Mouse (Mus musculus) CH12.LX (cell line): ENCODE measurements at regions not wholly inside any gene's neighbourhood (a gene's known extent, or its start where the extent isn't known, plus 50 kb on each side); places are given as distances from the start of the nearest gene placed in this dataset.

ENCODE experiments used
- CTCF ChIP-seq, 2 experiments: IDR thresholded peaks in 1 of 2; conservative IDR thresholded peaks in 1 of 2; 2 replicates each; pipeline ENCODE4 v1.5.1; 2011 to 2012; ENCODE audit warnings: low read depth in 2 of 2, low read length in 2 of 2, improper control_type of control experiment in 1 of 2, inconsistent platforms in 1 of 2, mild to moderate bottlenecking in 1 of 2, moderate library complexity in 1 of 2
- E2F4 ChIP-seq: IDR thresholded peaks from 2 replicates; pipeline ENCODE4 v1.6.1; 2011; ENCODE audit warnings: low read depth, low read length, improper control_type of control experiment; ENCODE audit not compliant: insufficient replicate concordance
- EP300 ChIP-seq: IDR thresholded peaks from 2 replicates; pipeline ENCODE4 v1.6.1; 2011; ENCODE audit warnings: low read length, improper control_type of control experiment
- ETS1 ChIP-seq: conservative IDR thresholded peaks from 2 replicates; pipeline ENCODE4 v1.6.1; 2012; ENCODE audit warnings: low read depth, mild to moderate bottlenecking, inconsistent platforms, low read length, improper control_type of control experiment, moderate library complexity
- HCFC1 ChIP-seq: IDR thresholded peaks from 2 replicates; pipeline ENCODE4 v1.6.1; 2012; ENCODE audit warnings: low read depth, mild to moderate bottlenecking, inconsistent platforms, low read length, improper control_type of control experiment
- MAFK ChIP-seq: IDR thresholded peaks from 2 replicates; pipeline ENCODE4 v1.6.1; 2011; ENCODE audit warnings: low read length, improper control_type of control experiment; ENCODE audit not compliant: insufficient replicate concordance
- POLR2A ChIP-seq: IDR thresholded peaks from 2 replicates; pipeline ENCODE4 v1.6.1; 2011; ENCODE audit warnings: low read depth, mild to moderate bottlenecking, improper control_type of control experiment, low read length
- POLR2AphosphoS2 ChIP-seq: IDR thresholded peaks from 2 replicates; pipeline ENCODE4 v1.6.1; 2011; ENCODE audit warnings: low read depth, low read length, improper control_type of control experiment
- USF2 ChIP-seq: conservative IDR thresholded peaks from 2 replicates; pipeline ENCODE4 v1.6.1; 2011; ENCODE audit warnings: low read depth, low read length, improper control_type of control experiment
- ZC3H11A ChIP-seq: IDR thresholded peaks from 2 replicates; pipeline ENCODE4 v1.6.1; 2012; ENCODE audit warnings: low read depth, mild to moderate bottlenecking, inconsistent platforms, low read length, improper control_type of control experiment

GRCm38 (mm10) chr8:10753056-10753455, 255.2 kb downstream of the Irs2 start:
- no peak for TF ChIP-seq POLR2AphosphoS2
- TF ChIP-seq USF2, result no peak
- no peak for TF ChIP-seq EP300
- TF ChIP-seq POLR2A, result no peak
- no peak for TF ChIP-seq MAFK
- no peak for TF ChIP-seq E2F4
- no peak for TF ChIP-seq CTCF (conservative IDR thresholded peaks at IDR 0.05 in 1 of 2, IDR thresholded peaks at IDR 0.05 in 1 of 2; ENCODE audit: low read depth in 2 of 2, low read length in 2 of 2)
- TF ChIP-seq ETS1, result no peak
- TF ChIP-seq HCFC1, result no peak
- no peak for TF ChIP-seq ZC3H11A
